Mouse (Mus musculus) gastrocnemius, adult 2 months (tissue): ENCODE results near the gene Rab40c. TPM values are rescaled to one million over a fixed set of nuclear protein-coding genes. Genes with fewer than 3 reads are reported as not detected.

Experiments used
- DNase-seq: peaks from one replicate; pipeline ENCODE4 v3.0.0; 2022
- H3K27ac ChIP-seq: fragments of 200-600 bp; 2 replicates; pipeline ENCODE4 v1.8.1; 2022; ENCODE audit warnings: mild to moderate bottlenecking
- H3K4me3 ChIP-seq: fragments of 200-600 bp; 2 replicates; pipeline ENCODE4 v1.8.1; 2022; ENCODE audit warnings: mild to moderate bottlenecking, moderate library complexity
- CTCF ChIP-seq: fragments of 200-600 bp; IDR thresholded peaks from 2 replicates; pipeline ENCODE4 v1.8.1; 2022; ENCODE audit warnings: antibody characterized with exemption, mild to moderate bottlenecking, moderate library complexity
- intact Hi-C: fragments of 180-260 bp; cut with DNase I; formaldehyde crosslinking; loops from one replicate; pipeline ENCODE4 v1.15.1; 2025
- long read RNA-seq, 2 experiments: library from polyadenylated mRNA; stranded (forward); transcript quantifications; one replicate each; pipeline ENCODE4 v2.0.0; 2021
- total RNA-seq, 2 experiments: library from RNA; stranded (reverse); gene quantifications; 2 replicates each; pipeline ENCODE4 v1.2.3; 2021

Gene Rab40c
- total RNA-seq: 1 to 10 TPM; 8.1 to 9.5 TPM
- long read RNA-seq, experiment 1, partial matches to known transcripts: 2 of 7 reads
- long read RNA-seq, experiment 1, other reads (novel, unspliced or antisense): 3 of 7 reads
- long read RNA-seq, experiment 2, transcript Rab40c-201 (7 exons, 2,466 nt): major isoform, 6 of 10 reads
- long read RNA-seq, experiment 2, partial matches to known transcripts: 0 of 10 reads
- long read RNA-seq, experiment 2, other reads (novel, unspliced or antisense): 4 of 10 reads

DNA sequence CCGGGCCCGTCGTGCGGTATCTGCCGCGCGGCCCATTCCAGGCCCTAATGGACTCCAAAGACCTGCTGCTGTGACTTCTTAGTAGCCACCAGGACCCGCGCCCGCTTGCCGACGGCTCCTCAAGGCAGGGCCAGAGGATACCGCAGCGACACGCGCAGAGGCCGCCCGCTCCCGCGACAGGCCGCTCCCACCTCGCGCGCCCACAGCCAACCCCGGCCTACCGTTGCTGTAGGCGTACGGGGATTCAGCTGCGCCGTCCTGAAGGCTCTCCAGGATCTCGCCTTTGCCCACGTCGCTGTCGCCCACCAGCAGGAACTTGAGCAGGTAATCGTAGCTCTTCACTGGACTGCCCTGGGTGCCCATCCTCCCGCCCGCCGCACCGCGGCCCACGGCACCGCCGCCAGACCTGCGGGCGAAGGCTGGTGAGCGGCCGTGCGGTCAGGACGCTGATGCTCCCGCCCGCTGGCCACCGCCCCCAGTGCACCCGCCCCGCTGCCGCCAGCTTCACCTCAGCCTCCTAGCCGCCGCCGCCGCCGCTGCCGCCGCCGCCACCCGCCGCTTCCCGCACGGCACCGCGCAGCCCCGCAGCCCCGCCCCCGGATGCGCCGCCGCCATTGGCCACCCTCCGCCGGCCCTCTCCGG is at the start of gene Rab40c:
Gene Rab40c (minus strand): TSS at position 584 of the 642 bp plus-strand sequence.
- no peak for TF ChIP-seq CTCF
- H3K4me3 ChIP-seq: peak within 1 kb of the TSS; percentile 95
- intact Hi-C loops: loop anchor here (2.0 to 5.0 kb wide), 2 partner anchors 42 to 62 kb away; partner anchors contain the start of gene Mettl26
- DNase-seq: peak; percentile 65
- H3K27ac ChIP-seq: peak within 1 kb of the TSS; percentile 96

DNA sequence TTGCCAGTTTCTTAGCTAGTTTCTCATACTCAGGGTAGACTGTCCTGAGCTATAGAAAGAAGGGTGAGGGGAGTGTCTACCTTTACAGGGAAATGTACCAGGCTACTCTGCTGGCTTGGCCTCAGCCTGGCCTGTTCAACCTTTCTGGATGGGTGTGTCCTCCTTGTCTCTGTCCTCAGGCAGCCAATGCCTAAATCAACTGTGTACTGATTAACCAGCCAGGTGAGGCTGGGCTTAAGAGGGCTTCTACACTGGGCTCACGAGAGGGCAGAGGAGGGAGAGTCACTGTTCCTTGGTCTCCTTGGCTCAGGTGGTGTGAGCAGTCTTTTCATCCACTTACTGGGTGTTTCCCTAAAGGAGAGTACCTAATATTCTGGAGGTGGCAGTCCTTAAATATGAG is 48.6 kb upstream of the Rab40c start:
- no peak for DNase-seq
- Histone ChIP-seq H3K4me3 (no peak overlapping the region), H3K27ac (no peak overlapping the region)
- no peak for TF ChIP-seq CTCF
- intact Hi-C loops: no loop called here

DNA sequence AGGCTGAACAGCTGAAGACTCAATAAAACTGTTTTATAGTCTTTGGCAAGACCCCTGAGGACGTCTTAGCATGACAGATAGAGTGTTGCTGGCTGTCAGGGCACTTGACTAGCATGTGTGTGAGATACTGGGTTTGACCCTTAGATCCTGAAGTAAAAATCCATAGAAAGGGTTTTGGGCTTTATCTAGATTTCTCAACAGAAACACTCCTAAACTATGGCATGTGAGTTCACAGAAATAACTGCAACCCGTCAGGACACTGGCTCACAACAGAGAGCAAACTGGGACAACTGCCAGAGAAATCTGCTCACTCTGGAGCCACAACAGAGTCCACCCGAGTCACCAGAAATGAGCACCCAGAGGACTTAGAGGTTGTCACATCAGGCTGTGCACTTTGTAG is 48.1 kb upstream of the Rab40c start:
- intact Hi-C loops: no loop called here
- Histone ChIP-seq H3K4me3 (no peak overlapping the region), H3K27ac (no peak overlapping the region)
- no peak for TF ChIP-seq CTCF
- no peak for DNase-seq

DNA sequence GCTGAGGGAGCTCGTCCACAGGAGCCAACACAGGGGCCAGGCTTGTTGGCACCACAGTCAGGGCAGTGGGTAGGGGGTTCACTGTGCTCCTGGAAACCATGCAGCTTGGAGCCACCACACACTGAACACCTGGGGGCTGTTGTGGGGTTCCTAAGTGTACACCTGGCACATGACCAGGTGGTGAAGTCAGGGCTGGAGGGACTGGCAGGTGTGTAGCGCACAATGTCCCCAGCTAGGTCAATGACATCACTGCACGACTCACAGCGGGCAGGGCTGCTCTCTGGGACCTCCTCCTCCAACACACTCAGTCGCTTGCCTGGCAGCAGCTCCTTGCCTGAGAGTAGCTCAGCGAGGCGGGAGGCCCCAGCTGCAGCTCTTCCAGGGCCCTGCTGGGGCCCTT is 44.7 kb upstream of the Rab40c start:
- Histone ChIP-seq H3K4me3 (no peak overlapping the region), H3K27ac (no peak overlapping the region)
- TF ChIP-seq CTCF: no peak
- intact Hi-C loops: no loop called here
- no peak for DNase-seq

DNA sequence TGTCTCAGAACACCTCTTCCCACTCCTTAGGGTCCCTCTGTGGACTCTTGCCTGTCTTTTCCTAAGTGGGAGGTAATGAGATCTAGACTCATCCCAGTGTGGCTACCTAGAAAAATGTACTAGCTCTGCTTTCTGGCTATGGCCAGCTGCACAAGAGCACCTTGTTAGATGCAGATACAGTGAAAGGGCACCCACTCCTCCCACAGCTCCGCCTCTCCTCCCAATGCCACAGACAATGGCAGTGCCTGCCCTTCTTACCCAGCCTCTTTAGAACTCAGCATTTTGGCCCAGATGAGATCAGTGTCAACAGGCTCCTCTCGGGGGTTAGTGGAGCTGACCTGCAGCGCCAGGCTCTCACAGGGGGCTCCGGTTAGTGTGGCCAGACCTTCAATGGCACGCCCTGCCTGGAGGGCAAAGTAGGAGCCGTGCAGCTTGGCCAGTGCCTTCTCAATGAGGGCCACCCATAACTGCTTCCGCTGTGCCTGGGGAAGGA is 42.9 kb upstream of the Rab40c start:
- Histone ChIP-seq H3K27ac (no peak overlapping the region), H3K4me3 (no peak overlapping the region)
- TF ChIP-seq CTCF: no peak
- DNase-seq: no peak
- intact Hi-C loops: no loop called here

DNA sequence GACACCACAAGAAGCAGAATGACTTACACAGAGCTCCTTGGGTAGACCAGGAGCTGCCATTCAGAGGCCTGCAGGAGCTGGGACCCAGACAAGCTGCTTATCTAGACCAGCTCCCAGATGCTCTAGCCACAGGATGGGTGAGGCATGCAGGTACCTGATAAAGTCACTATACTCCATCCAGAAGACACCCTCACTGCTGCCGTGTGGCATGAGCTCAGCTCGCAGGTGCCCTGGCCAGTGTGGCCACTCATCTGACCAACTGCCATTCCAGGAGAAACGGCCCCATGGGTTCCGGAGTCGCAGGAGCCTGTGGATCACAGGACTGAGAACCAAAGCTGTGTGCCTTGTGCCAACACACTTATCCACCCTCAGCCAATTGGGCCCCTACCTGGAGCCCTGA is 42.0 kb upstream of the Rab40c start:
- Histone ChIP-seq H3K27ac (no peak overlapping the region), H3K4me3 (no peak overlapping the region)
- TF ChIP-seq CTCF: no peak
- DNase-seq: no peak
- intact Hi-C loops: no loop called here

DNA sequence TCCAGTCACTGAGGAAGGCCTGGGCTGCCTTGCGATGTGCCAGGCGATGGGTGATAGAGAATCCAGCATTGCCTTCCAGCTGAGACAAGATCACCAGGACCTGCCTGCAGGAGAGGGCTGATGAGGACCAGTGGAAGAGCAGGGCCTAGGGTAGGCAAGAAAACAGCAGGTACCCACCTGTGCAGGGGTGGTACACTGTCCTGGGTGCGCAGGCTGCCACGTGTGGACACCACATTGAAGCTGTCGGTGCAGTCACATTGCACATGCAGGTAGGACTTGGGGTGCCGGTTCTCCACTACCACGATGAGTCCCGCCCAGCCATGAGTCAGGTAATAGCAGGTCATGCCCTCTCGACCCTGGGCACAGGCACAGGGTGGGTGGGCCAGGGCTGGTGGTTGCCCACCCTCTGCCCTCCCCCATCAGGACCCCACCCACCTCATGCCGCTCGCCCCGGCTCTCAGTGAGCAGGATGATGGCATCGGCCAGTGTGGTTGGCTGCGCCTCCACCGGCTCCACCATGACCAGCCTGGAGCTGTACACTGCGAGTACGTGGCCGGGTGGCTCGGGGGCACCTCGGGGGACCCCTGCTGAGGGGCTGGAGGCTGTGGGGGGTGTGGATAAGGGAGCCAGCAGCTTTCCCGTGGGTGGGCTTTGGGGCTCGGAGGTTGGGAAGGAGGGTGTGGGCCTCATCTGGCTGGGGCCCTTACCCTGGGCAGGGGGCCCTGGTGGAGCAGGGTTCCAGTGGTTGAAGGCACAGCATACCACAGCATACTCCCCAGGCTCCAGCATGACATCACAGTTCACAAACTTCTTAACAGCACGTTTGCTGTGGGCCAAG is 40.3 kb upstream of the Rab40c start:
- no peak for DNase-seq
- Histone ChIP-seq H3K4me3 (no peak overlapping the region), H3K27ac (no peak overlapping the region)
- TF ChIP-seq CTCF: no peak
- intact Hi-C loops: no loop called here

DNA sequence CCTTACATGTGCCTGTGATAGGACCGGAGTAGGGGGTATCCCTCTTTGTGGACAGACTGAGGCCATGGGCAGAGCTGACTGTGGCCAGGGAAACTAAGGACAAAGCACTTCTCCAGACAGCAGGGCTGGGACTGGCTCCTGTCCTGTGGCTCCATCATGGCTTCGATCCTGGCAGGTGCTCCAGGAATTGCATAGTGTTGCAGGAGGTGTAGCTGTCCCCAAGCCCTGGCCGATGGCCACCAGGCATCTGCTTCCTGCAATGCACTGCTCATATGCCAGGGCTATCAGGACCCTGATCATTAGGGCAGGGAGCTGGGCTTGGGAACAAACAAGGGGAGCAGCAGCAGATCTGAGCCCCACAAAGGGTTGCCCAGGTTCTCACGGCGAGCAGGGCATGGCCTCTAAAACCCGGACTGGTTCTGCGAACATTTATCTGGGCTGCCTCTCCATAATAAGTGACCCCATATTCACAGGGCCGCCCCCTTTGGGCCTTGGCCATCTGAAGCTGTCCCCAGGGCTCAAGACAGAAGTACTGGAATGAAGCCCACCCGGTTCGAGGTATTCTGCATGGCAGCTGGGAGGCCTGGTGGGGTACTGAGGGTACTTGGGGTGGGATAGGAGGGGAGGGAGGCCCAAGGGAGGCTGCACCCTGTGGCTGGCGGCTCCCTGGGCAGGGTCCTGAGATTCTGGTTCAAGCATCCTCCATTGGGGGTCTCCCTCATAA is 39.4 kb upstream of the Rab40c start:
- intact Hi-C loops: no loop called here
- no peak for TF ChIP-seq CTCF
- DNase-seq: no peak
- Histone ChIP-seq H3K4me3 (no peak overlapping the region), H3K27ac (no peak overlapping the region)

DNA sequence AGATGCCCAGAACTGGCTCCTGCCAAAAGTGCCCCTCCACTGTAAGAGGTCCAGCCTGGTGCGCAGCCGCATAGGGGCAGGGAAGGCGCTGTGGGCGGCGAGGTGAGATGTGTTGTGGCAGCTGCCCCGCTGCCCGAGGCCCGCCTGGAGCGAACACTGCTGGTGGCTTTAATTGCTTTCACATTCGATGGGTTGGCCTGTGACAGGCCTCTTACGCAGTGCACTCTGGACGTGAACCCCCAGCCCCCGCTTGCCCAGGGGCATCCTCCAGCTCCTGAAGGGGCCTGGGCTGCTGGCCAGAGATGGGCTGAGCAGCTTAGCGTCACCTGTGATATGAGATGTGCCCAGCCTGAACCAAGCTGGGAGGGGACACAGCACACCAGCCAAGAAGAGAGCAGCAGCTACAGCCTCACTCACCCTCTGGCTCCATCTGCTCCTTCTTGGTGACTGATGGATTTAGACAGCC is 38.1 kb upstream of the Rab40c start:
- intact Hi-C loops: no loop called here
- TF ChIP-seq CTCF: no peak
- Histone ChIP-seq H3K4me3 (no peak overlapping the region), H3K27ac (no peak overlapping the region)
- DNase-seq: no peak

DNA sequence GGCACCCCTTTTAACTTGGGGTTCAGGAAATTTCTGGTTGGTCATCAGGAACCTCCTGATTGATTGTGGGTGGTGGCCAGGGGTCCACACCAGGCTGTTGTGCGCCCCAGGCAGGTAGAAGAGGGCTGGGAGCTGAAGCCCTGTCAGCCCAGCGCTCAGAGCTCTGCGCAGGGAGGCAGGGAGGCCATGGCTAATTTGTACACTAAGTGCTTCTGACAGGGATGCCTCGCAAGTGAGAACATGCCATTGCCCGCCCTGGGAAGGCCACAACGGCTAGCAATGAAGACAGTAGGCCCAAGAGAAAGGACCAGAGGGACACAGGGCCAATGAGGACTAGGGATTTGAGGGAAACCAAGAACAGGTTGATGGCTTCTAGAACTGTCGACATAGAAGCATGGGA is 37.1 kb upstream of the Rab40c start:
- TF ChIP-seq CTCF: no peak
- DNase-seq: no peak
- Histone ChIP-seq H3K27ac (no peak overlapping the region), H3K4me3 (no peak overlapping the region)
- intact Hi-C loops: no loop called here

DNA sequence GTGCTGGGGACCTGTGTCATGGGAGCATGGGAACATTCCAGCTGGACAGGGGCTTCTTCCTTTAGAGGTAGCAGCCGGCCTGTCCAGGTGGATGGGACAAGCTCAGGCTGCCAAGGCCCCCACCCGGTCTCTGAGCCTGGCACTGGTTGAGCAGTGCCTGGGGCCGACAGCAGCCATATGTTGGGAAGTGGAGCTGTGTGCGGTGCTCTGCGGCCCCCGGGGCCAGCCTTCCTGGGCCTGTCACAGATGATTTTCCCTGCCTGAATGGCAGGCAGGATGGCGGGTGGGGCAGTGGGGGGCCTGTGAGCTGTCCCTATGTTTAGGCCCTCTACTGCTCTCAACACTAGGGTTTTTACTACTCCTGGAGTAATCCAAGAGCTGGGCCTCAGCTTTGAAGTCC is 36.7 kb upstream of the Rab40c start:
- TF ChIP-seq CTCF: no peak
- Histone ChIP-seq H3K4me3 (no peak overlapping the region), H3K27ac (no peak overlapping the region)
- intact Hi-C loops: no loop called here
- DNase-seq: no peak

DNA sequence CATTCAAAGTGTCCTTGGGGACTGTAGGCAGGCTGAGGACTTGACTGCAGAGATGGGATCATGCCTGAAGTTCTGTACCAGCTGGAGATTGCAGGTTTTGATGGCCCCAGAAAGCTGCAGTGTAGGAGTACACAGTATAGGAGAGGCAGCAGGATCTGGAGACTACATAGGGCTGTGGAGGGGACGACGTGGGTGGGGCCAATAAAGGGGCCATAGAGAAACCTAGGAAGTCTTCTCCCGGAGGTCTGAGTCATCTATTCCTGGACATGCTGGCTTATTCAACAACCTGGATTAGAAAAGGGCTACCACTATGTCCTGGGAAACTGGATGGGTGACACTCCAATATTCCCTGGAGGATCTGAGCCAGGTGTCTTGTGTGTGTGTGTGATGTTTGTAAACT is 36.2 kb upstream of the Rab40c start:
- no peak for DNase-seq
- H3K27ac ChIP-seq: no peak overlapping the region
- intact Hi-C loops: no loop called here
- TF ChIP-seq CTCF: no peak
- H3K4me3 ChIP-seq: no peak overlapping the region
